Mouse (Mus musculus): ENCODE results near the gene Gm45062.

DNA sequence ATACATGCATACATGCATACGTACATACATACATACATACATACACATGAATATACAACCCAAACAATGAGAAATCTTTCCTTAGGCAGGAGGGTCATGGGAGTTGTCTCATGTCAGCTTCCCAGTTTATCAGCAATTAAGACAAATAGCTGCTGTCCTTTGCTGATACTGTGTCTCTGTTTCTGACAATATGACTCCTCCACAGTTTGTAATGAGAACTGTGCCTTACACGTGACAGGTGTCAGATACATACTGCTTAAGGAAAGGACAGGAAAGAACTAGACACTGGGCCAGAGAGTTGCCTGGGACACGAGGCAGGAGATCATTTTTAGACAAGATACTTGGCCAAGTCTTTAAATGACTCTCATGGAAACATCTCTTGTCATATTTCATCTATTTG, 215.1 kb downstream of the Gm45062 start:
- TF ChIP-seq GATA1 (IDR thresholded peaks at IDR 0.05; ENCODE audit: borderline replicate concordance, low read length) (no peak), FLI1 (IDR thresholded peaks at IDR 0.05; ENCODE audit: low read length) (no peak)

Data from megakaryocyte, embryonic 14.5 days (primary cell).